Mouse (Mus musculus): ENCODE results near the gene Osgin1. TPM values are rescaled to one million over a fixed set of nuclear protein-coding genes. Genes with fewer than 3 reads are reported as not detected.

Osgin1 gene
- total RNA-seq (2021): under 1 TPM; 0.40 to 0.53 TPM
- long read RNA-seq, experiment 1: 0 reads
- long read RNA-seq, experiment 2, partial matches to known transcripts: 0 of 1 reads
- long read RNA-seq, experiment 2, other reads (novel, unspliced or antisense): 1 of 1 reads

DNA sequence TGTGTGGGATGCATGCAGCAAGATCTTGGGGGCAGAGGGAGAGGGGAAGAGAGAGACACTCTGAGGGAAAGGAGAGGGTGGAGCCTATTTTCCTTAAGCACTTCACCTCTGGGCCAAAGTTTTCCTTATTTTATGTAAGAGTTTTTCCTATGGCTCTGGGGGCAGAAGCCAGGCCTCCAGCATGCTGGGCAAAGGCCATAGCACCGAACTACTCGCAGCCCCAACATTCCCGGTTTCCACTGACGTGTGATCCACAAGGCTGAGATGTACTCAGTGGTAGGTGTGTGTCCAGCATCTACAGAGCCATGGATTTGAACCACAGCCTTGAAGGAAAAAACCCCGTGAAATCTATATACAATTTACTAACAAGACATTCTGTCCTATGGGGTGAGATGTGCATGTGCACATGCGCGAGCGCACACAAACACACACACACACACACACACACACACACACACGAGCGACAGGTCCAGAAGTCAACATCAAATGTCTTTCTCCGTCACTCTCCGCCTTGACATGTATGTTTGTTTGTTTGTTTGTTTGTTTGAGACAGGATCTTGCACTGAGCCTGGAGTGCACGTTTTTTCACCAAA lies at the start of gene Osgin1:
Osgin1 (plus strand) TSS at position 543 of the 593 bp plus-strand sequence.
- intact Hi-C loops (cut with DNase I): no loop called here

DNA sequence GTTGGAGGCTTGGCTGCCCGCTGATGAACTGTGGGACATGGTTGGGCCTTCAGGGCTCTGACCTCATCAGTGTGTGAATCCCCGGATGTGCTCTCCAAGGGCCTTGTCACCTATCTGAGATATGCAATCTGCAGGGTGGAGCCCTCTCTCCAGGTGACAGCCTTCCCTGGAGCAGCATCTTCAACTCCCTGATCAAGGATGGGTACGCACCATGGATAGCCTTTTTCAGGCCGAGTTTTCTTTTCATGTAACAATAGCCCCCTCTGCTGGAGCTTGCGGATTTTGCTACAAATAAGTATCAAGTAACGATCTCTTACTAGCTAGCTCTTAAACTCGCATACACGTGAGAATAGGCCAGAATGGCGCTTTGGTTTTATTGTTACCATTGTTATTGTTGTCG lies 49.4 kb upstream of the Osgin1 start:
- intact Hi-C loops (cut with DNase I): loop anchor here (5.0 to 10.0 kb wide), 4 partner anchors 72 to 1760 kb away; no protein-coding TSS in a partner anchor
- DNase-seq (ENCODE audit: low spot score in 2 of 2): peak; percentile 88 to 92

More for the DNA sequence above, at the start of gene Osgin1:
- no peak for DNase-seq (ENCODE audit: low spot score in 2 of 2)

DNA sequence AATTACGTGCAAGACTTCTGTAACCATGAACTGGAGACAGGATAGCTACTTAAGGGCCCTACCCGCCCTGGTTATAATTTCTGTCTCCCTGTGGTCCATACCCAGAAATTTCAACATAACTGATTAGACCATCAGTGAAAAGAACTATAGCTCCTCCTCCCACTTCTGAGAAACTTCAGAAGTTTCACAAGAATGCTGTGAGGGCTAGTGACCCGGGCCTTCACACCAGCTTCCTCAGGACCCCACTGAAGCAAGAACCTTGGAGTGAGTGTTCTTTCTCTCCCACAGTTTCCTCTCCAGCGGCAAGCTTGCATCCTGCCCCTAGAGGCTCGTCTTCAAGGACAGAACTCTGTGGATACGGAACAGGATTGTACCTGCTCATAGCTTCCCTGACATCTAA lies 48.1 kb upstream of the Osgin1 start:
- no peak for DNase-seq (ENCODE audit: low spot score in 2 of 2)
- intact Hi-C loops (cut with DNase I): loop anchor here (10.0 kb wide), 3 partner anchors 161 to 1761 kb away; no protein-coding TSS in a partner anchor

DNA sequence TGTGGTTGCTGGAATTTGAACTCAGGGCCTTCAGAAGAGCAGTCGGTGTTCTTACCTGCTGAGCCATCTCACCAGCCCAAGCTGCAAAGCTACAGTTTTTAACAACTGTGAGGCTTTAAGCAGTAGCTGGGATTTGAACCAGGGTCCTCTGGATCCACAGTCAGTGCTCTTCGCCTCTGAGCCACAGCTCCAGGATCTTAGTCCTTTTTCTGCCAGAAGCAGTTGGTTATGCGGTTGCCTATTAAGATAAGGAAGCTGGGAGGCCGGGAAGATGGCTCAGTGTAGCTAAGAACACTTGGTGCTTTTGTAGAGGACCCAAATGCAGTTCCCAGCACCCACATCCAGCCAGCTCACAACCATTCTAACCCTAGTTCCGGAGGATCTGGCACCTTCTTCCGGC lies 46.9 kb upstream of the Osgin1 start:
- intact Hi-C loops (cut with DNase I): loop anchor here (10.0 kb wide), 3 partner anchors 162 to 1762 kb away; no protein-coding TSS in a partner anchor

DNA sequence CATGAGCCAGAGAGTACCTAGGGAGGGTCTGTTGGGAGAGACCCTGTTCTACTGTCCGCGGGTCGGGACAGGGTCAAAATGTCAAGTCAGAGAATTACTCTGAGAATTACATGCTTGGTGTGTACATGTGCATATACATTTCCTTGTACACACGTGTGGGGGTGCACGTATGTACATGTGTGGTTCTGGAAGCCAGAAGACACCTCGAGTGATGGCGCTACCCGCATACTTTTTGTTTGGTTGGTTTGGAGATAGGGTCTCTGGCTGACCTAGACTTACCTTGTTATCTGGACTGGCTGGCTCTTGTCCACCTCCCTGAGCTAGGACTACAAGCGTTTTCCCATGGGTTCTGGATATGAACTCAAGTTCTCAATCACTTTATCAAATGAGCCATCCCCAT lies 39.8 kb upstream of the Osgin1 start:
- no peak for DNase-seq (ENCODE audit: low spot score in 2 of 2)
- intact Hi-C loops (cut with DNase I): no loop called here

More for the DNA sequence above, 46.9 kb upstream of the Osgin1 start:
- no peak for DNase-seq (ENCODE audit: low spot score in 2 of 2)

DNA sequence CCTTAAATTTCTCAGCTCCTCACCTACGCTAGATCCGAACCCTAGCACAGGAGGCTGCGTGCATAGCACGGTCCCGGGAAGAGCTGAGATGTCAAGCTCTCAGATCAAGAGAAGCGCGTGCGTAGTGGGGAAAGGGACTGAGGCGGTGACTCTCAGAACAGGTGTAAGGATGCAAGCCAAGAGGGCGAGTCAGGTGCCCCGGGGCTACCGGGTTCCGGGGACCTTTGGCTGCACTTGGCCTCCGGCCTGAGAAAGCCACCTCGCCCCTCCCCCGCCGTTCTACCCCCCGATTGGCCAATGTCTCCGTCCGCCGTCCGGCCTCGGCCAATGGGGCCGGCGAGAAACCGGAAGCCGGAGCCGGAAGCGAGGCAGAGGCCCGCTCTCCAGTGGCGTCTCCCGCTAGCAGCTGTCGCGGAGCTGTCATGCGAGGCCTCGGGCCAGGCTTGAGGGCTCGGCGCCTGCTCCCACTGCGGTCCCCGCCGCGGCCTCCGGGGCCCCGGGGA lies 39.3 kb upstream of the Osgin1 start, which contains the start of gene Mlycd:
Mlycd (plus strand) TSS at position 355 of the 503 bp plus-strand sequence.
- intact Hi-C loops (cut with DNase I): no loop called here
- DNase-seq (ENCODE audit: low spot score in 2 of 2): peak; percentile 89 to 93

DNA sequence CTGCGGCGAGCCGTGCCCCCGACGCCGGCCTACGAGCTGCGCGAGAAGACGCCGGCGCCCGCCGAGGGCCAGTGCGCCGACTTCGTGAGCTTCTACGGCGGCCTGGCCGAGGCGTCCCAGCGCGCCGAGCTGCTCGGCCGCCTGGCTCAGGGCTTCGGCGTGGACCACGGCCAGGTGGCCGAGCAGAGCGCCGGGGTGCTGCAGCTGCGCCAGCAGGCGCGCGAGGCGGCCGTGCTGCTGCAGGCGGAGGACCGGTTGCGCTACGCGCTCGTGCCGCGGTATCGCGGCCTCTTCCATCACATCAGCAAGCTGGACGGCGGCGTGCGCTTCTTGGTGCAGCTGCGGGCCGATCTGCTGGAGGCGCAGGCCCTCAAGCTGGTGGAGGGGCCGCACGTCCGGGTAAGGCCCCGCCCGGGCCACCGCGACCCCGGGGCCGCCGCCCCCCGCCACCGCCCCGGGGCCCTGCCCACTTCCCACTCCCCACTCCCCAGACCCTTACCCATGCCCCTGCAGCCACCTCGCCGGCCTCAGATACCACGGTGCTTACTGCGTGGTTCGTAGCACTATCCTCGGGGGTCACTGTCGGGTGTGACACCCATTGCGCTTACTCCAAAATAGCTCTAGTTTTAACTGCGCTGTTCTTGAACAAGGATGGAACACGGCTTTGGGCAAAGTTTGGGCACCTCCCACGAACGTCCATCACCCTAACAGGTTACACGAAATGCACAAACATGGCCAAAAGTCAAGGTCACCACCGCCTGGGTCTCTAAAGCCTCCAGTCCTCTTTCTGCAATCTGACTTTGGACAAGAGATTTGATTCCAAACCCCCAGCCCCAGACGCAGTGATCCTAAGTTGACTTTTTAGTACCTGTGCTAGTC lies 38.6 kb upstream of the Osgin1 start:
- intact Hi-C loops (cut with DNase I): no loop called here
- DNase-seq (ENCODE audit: low spot score in 2 of 2): no peak

DNA sequence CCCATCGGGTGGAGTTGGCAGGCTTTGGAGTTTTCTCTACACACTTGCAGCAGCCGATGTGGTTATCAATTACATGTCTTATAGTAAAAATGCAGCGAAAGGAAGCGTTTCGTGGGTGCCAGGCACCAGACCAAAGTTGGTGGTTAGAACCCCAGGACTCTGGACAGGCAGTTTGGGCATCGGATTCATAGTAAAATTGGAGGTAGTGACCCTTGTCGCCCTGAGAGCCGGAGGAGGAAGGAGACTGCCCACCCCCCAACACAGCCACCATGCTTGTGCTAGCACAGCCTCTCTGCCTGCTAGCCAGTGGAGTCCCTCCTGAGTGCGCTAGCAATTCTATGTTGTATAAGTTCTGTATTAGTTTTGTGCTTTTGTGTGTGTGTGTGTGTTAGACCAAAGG lies 35.4 kb upstream of the Osgin1 start:
- no peak for DNase-seq (ENCODE audit: low spot score in 2 of 2)
- intact Hi-C loops (cut with DNase I): no loop called here

DNA sequence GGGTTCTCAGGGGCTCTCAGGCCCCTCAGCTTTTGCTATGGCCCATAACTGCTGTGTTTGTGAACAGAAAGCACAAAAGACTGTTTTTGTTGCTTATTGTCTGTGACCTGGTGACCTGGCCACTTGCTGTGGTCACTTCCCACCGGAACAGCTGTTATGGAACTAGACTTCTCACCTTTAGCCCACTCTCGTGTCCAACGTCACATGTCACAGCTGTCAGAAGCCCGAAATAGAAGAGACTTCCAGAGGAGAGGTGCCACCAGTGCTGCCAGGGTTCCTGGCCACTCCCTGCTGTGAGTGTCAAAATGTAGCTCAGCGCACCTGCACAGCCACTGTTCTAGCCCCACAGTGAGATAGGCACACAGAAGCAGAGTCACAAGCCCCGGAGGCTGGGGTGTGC lies 34.7 kb upstream of the Osgin1 start:
- intact Hi-C loops (cut with DNase I): no loop called here

DNA sequence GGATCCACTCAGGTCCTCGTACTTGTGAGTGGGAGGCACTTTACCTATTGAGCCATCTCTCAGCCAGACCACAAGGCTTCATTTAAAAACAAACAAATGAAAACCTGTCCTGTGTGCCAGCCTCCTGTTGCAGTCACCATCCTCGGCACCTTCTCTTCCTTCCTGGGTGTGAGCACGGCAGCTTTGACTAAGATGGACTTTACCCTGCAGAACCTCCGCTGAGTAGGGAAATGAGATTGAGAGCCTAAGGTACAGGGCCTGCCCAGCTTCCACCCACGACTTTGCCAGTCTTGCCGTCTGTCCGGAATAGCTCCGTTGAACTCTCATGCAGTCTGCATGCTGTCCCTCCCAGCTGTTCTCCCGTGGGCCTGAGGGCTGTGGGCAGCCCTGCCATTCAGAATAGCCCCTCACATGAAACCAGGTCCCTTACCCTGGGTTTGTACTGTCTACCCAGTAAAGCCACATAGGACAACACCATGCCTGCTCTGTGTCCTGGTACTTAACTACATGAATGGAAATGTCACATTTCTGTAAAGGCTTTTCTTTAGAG lies 33.7 kb upstream of the Osgin1 start:
- DNase-seq (ENCODE audit: low spot score in 2 of 2): no peak
- intact Hi-C loops (cut with DNase I): no loop called here

More for the DNA sequence above, 34.7 kb upstream of the Osgin1 start:
- DNase-seq (ENCODE audit: low spot score in 2 of 2): no peak

DNA sequence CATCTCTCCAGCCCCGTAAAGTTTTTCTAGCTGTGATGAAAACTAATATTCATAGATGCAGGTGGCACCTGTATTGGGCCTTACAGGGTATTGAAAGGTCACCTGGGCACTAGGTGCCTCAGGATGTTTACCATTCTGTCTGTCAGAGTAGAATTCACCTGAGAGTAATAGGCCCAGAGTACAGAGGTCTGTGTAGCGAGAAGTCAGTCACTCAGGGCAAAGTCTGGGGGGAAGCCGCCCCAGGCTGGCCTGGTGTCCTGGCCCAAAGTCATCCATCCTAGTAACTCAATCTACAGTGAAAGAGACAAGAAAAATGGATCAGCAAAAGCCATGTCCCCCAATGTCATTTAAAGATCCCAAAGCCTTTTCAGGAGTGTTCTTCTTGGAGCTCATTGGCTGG lies 33.0 kb upstream of the Osgin1 start:
- intact Hi-C loops (cut with DNase I): no loop called here
- DNase-seq (ENCODE audit: low spot score in 2 of 2): no peak

DNA sequence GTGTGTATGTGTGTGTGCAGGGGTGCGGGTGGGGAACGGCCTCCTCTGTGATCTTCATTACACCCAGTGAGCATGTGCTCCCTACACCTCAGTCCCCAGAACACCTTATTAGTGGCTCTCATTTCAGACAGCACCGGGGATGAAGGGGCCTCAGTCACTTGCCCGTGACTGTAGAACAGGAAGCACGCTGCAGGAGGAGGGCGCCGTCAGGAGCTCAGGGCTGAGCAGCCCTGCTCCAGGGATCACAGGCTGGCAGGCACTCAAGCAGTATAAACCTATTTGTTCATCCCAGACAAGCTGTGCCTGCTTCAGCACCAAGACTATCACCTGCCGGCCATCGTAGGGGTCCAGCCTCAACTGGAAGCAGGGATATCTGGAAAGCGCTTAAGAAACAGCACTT lies 30.0 kb upstream of the Osgin1 start:
- no peak for DNase-seq (ENCODE audit: low spot score in 2 of 2)
- intact Hi-C loops (cut with DNase I): no loop called here

DNA sequence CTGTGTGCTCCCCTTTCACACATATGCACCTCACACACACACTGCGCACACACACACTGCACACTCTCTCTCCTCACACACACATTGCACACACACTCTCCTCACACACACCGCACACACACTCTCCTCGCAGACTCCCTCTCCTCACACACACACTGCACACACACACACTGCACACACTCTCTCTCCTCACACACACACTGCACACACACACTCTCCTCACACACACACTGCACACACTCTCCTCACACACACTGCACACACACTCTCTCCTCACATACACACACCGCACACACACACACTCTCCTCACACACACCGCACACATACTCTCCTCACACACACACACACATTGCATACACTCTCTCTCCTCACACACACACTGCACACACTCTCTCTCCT lies 29.3 kb upstream of the Osgin1 start:
- no peak for DNase-seq (ENCODE audit: low spot score in 2 of 2)
- intact Hi-C loops (cut with DNase I): no loop called here

DNA sequence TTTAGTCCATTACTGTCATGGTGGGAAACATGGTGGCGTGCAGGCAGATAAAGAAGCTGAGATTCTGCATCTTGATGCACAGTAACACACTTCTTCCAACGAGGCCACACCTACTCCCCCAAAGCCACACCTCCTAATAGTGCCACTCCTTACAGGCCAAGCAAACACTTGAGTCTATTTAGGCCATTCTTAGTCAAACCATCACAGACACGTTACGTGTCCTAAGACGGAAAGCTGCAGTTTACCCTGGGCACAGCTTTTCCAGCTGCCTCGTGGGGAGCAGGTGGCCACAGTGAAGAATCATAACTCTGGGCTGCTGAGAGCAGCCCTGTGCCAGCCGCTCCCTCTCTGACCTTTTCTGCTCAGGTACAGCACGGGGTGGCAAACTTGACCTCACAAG lies 25.6 kb upstream of the Osgin1 start:
- no peak for DNase-seq (ENCODE audit: low spot score in 2 of 2)
- intact Hi-C loops (cut with DNase I): no loop called here

DNA sequence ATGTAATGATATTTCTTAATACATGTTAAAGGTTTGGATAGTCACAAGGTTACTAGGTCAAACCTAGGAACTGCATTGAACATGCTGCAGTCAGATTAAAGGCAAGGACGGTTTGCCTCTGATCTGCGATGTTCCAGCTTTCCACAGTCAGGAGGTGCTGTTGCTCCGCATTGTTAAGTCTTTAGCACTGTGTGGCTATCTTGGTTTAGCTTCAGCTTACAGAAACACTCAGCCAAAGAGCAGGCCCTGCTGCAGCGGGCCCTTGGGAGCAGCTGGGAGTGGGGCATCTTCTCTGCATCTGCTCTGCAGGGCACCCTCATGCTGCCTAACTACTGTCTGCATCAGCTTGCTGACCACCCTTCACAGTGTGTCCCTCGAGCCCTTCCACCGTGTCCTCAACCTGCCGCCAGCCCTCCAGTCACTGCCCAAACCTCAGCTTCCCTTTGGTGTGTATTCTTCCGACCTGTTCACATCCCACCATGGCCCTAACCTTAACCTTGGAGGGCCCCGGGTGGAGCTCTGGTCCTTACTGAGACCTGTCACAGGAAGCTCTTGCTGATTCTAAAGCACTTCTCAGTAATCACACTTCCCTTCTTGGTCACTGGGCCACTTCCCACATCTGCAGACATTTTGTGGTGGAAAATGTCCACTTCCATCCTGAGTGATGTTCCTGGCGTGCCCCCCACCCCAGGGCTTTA lies 21.7 kb upstream of the Osgin1 start:
- intact Hi-C loops (cut with DNase I): loop anchor here (10.0 kb wide), 1 partner anchor 263 kb away; no protein-coding TSS in a partner anchor
- no peak for DNase-seq (ENCODE audit: low spot score in 2 of 2)

DNA sequence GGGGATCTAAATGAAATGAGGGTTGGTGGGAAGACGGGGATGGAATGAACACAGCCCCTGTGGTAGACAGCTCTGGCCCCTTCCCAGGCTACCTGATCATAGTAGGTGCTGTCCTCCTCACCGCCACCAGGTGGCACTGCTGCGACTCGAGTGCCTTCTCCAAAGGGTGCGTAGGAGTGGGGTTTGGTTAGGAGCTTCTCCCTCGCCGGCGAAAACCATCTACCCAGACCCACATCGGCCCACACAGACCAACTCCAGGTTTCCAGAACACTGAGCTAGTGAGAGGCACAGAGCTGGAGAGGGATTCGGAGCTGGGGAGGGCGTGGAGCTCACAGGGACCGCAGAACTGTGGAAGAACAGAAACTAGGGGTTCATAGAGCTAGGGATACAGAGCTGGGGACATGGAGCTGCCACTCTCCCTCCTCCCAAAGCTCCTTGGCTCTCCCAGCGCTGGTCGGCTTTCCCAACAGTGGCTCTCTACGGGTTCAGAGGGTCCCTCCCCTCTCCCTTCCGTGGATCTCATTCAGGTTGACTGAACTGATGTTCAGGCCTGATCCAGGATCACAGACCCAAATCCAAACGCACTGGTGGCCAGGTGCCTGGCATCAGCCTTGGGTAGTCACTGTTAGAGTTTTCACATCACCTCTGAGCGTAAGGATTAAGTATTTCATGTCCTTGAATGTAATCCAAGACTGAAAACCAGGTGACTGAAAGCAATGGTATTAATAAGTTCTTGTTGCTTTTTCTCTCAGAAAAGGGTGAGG lies 21.0 kb upstream of the Osgin1 start:
- intact Hi-C loops (cut with DNase I): loop anchor here (10.0 kb wide), 1 partner anchor 262 kb away; no protein-coding TSS in a partner anchor
- DNase-seq (ENCODE audit: low spot score in 2 of 2): peak; percentile 82 to 86

DNA sequence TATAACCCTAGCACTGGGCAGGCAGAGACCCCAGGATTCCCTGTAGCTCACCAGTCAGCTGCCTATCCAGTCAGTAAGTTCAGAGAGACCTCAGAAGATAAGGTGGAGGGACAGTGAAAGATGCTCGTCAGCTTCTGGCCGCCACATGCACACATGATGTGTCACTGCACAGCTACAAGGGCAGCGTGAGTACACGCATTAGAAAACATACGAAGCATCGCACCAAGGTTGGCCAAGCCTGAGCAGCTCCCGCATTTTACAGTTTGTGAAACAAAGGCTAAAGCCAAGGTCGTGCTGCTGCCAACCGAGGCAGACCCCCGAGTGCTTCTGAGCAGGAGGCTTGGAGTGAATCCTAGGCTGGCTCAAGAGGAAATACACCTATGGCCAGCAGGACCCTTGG lies 20.3 kb upstream of the Osgin1 start:
- intact Hi-C loops (cut with DNase I): loop anchor here (10.0 kb wide), 1 partner anchor 261 kb away; no protein-coding TSS in a partner anchor
- no peak for DNase-seq (ENCODE audit: low spot score in 2 of 2)

DNA sequence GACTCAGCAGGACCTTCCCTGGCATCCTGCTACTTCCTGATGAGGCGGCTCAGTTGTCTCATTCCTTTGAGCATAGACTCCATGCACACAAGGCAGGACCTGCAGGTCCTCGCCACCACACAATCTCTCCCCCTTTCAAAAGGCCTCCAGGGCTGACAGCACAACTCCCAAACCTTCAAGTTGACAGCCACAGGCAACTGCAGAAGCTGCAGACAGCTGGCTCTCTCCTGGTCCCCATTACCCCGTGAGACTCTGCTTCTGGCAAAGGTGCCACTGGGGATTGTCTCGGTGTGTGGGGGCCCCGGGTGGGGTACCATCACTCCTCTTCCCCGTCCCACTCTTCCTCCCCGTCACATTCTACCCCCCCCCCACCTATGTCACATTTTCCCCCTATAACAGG lies 13.6 kb upstream of the Osgin1 start:
- intact Hi-C loops (cut with DNase I): no loop called here
- DNase-seq (ENCODE audit: low spot score in 2 of 2): no peak
